Mouse (Mus musculus) olfactory bulb, adult 2 months (tissue): ENCODE measurements around the gene Grb7.

Experiments used
- CTCF ChIP-seq: fragments of 200-500 bp; IDR thresholded peaks from 2 replicates; pipeline ENCODE4 v1.5.1; 2012; ENCODE audit warnings: low read depth, mild to moderate bottlenecking, low read length, moderate library complexity; ENCODE audit not compliant: insufficient read depth
- POLR2A ChIP-seq: fragments of 200-500 bp; IDR thresholded peaks from 2 replicates; pipeline ENCODE4 v1.6.1; 2012; ENCODE audit warnings: mild to moderate bottlenecking, low read depth, low read length, moderate library complexity; ENCODE audit not compliant: insufficient read depth

GRCm38 (mm10) chr11:98446562-98447474 is 624 bp downstream of the Grb7 start:
- TF ChIP-seq CTCF = no peak
- no peak for TF ChIP-seq POLR2A
